Mouse (Mus musculus) kidney, postnatal 14 days (tissue): ENCODE measurements around the gene Pgs1.
A peak's percentile ranks its signal among the peaks of the same experiment; 100 is the strongest.

ENCODE experiments used
- DNase-seq: peaks from one replicate; pipeline ENCODE4 v3.0.0; 2022; ENCODE audit warnings: mixed read lengths

Pgs1 gene

GRCm38 (mm10) chr11:117977694-117978360 lies 8.3 kb upstream of the Pgs1 start:
- DNase-seq = no peak

- DNase-seq = peak; percentile 38
Measured at GRCm38 (mm10) chr11:117979388-117979787, 6.7 kb upstream of the Pgs1 start.

- DNase-seq = peak; percentile 66
Measured at GRCm38 (mm10) chr11:117982426-117982825, 3.7 kb upstream of the Pgs1 start.

- DNase-seq = no peak
Measured at GRCm38 (mm10) chr11:117983770-117984169, 2.3 kb upstream of the Pgs1 start.

- DNase-seq = peak; percentile 59
Measured at GRCm38 (mm10) chr11:117987032-117987451, 950 bp downstream of the Pgs1 start.

GRCm38 (mm10) chr11:117987968-117988367 lies 1.9 kb downstream of the Pgs1 start:
- peak; percentile 50 for DNase-seq

GRCm38 (mm10) chr11:117989241-117989640 lies 3.1 kb downstream of the Pgs1 start:
- DNase-seq = no peak

GRCm38 (mm10) chr11:117989926-117990325 lies 3.8 kb downstream of the Pgs1 start:
- DNase-seq = no peak

- peak; percentile 38 for DNase-seq
Measured at GRCm38 (mm10) chr11:117991502-117992470, 5.7 kb downstream of the Pgs1 start.

- DNase-seq = peak; percentile 24
Measured at GRCm38 (mm10) chr11:117993190-117994175, 7.4 kb downstream of the Pgs1 start.

GRCm38 (mm10) chr11:117994250-117995057 lies 8.4 kb downstream of the Pgs1 start:
- peak; percentile 60 for DNase-seq

- DNase-seq = no peak
Measured at GRCm38 (mm10) chr11:117995255-117995654, 9.2 kb downstream of the Pgs1 start.

- DNase-seq = no peak
Measured at GRCm38 (mm10) chr11:117995661-117996060, 9.6 kb downstream of the Pgs1 start.

- no peak for DNase-seq
Measured at GRCm38 (mm10) chr11:117996066-117996465, 10.0 kb downstream of the Pgs1 start.

GRCm38 (mm10) chr11:117997085-117997484 lies 11.0 kb downstream of the Pgs1 start:
- DNase-seq = no peak

- no peak for DNase-seq
Measured at GRCm38 (mm10) chr11:117998356-117998755, 12.3 kb downstream of the Pgs1 start.

- no peak for DNase-seq
Measured at GRCm38 (mm10) chr11:117999260-117999934, 13.3 kb downstream of the Pgs1 start.

GRCm38 (mm10) chr11:118000083-118000482 lies 14.0 kb downstream of the Pgs1 start:
- DNase-seq = no peak

- DNase-seq = no peak
Measured at GRCm38 (mm10) chr11:118000565-118001215, 14.6 kb downstream of the Pgs1 start.

- DNase-seq = no peak
Measured at GRCm38 (mm10) chr11:118003176-118003575, 17.1 kb downstream of the Pgs1 start.

- DNase-seq = peak; percentile 59
Measured at GRCm38 (mm10) chr11:118003718-118004117, 17.6 kb downstream of the Pgs1 start.
